Mouse (Mus musculus): ENCODE data around the gene Rasgef1a. TPM values are rescaled to one million over a fixed set of nuclear protein-coding genes. Genes with fewer than 3 reads are reported as not detected.

Rasgef1a gene
- polyA plus RNA-seq, 1 experiment from 2014 or later, result 0.12 TPM

DNA sequence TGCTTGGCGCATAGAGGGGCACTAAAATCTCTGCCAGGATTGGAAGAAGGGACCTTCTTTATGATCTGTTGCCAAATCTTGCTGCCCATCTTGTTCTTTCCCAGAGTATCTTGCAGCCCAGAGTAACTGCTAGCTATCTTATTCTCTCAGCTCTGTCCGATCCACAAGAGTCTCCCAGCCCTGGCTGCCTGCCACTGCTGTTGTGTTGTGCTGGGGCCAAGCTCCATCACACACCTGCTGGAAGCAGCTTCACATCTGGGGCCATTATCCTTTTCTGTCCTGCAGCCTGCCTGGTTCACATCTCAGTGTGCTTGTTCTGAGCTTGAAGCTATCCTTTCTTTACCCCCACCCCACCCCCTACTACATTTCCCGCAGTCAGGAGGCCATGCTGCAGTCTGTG is 65.0 kb downstream of the Rasgef1a start:
- Histone ChIP-seq H3K27ac (no peak overlapping the region), H3K4me1 (peaks cover 3% of the 10 kb centered on the region; the same call in 1 of the 2 replicates), H3K9me3 (no peaks in the 10 kb centered on the region), H3K27me3 (no peaks in the 10 kb centered on the region), H3K36me3 (no peaks in the 10 kb centered on the region), H3K4me3 (no peak overlapping the region), H3K9ac (no peak overlapping the region), H3K4me2 (replicated peaks) (no peak overlapping the region)
- no peak for ATAC-seq (ENCODE audit: insufficient number of reproducible peaks, insufficient read depth, low FRiP score, low TSS enrichment)
- 81% methylated on average over 3 of the region's 3 CpGs for WGBS

DNA sequence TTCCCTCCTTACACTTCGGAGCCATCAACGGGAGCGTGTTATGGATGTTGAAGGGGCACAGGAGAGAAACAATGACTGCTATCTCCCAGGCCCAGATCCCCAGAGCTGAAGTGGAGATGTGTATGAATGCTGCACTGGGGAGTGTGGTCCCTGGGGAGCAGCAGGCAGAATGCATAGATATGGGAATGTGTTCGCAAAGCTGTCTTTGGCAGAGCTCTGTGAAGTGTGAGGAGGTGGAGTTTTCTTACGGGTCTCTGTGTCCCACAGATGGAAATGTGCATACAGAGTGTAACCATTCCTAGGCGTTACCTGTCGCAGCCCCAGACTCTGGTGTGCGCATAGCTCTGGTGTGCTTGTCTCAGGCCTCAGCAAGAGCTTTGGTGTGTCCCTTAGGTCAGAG is 65.5 kb downstream of the Rasgef1a start:
- peaks cover 3% of the 10 kb centered on the region; the same call in 1 of the 2 replicates for H3K4me1 ChIP-seq
- no peaks in the 10 kb centered on the region for H3K27me3 ChIP-seq
- 82% methylated on average over 8 of the region's 8 CpGs for WGBS
- ATAC-seq (ENCODE audit: insufficient number of reproducible peaks, insufficient read depth, low FRiP score, low TSS enrichment), result no peak
- no peak overlapping the region for H3K9ac ChIP-seq
- H3K4me2 ChIP-seq (replicated peaks), result no peak overlapping the region
- no peak overlapping the region for H3K4me3 ChIP-seq
- H3K9me3 ChIP-seq, result no peaks in the 10 kb centered on the region
- H3K36me3 ChIP-seq, result no peaks in the 10 kb centered on the region
- no peak overlapping the region for H3K27ac ChIP-seq

DNA sequence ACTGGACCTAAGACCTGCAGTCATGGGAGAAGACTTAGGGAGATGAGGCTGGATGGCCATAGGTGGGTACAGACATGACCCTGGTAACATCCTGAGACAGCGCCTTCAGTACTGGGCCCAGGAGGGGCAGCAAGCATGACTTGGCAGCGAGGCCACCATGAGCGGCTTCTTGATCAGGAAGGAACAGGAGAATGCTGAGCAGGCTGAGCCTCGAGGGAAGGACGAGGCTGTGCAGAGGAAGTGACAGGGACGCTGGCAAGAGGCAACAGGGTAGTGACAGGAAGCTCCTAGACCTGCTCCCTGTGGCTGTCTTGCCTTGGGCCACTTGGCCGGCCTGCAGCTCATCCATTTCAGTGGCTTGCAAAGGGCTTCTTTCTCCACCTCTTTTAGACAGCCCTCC is 66.2 kb downstream of the Rasgef1a start:
- Histone ChIP-seq H3K4me2 (replicated peaks) (no peak overlapping the region), H3K27me3 (no peaks in the 10 kb centered on the region), H3K9ac (no peak overlapping the region), H3K36me3 (no peaks in the 10 kb centered on the region), H3K27ac (no peak overlapping the region), H3K9me3 (no peaks in the 10 kb centered on the region), H3K4me1 (peaks cover 3% of the 10 kb centered on the region; the same call in 1 of the 2 replicates), H3K4me3 (no peak overlapping the region)
- WGBS, result 68% methylated on average over 7 of the region's 7 CpGs
- no peak for ATAC-seq (ENCODE audit: insufficient number of reproducible peaks, insufficient read depth, low FRiP score, low TSS enrichment)

GRCm38 (mm10) chr6:118078751-118079150 is 67.5 kb downstream of the Rasgef1a start:
- Histone ChIP-seq H3K36me3 (no peaks in the 10 kb centered on the region), H3K9ac (no peak overlapping the region), H3K27ac (no peak overlapping the region), H3K4me1 (peaks cover 3% of the 10 kb centered on the region; the same call in 1 of the 2 replicates), H3K4me3 (no peak overlapping the region), H3K9me3 (no peaks in the 10 kb centered on the region), H3K4me2 (replicated peaks) (no peak overlapping the region), H3K27me3 (no peaks in the 10 kb centered on the region)
- WGBS, result 70% methylated on average over 10 of the region's 10 CpGs
- ATAC-seq (ENCODE audit: insufficient number of reproducible peaks, insufficient read depth, low FRiP score, low TSS enrichment), result no peak

GRCm38 (mm10) chr6:118079292-118079691 is 68.1 kb downstream of the Rasgef1a start:
- no peak for ATAC-seq (ENCODE audit: insufficient number of reproducible peaks, insufficient read depth, low FRiP score, low TSS enrichment)
- H3K4me2 ChIP-seq (replicated peaks), result no peak overlapping the region
- no peak overlapping the region for H3K27ac ChIP-seq
- no peaks in the 10 kb centered on the region for H3K9me3 ChIP-seq
- no peak overlapping the region for H3K4me3 ChIP-seq
- H3K27me3 ChIP-seq, result no peaks in the 10 kb centered on the region
- 64% methylated on average over 3 of the region's 3 CpGs for WGBS
- no peak overlapping the region for H3K9ac ChIP-seq
- H3K36me3 ChIP-seq, result no peaks in the 10 kb centered on the region
- H3K4me1 ChIP-seq, result peaks cover 3% of the 10 kb centered on the region; the same call in 1 of the 2 replicates

- 56% methylated on average over 10 of the region's 10 CpGs for WGBS
- H3K4me3 ChIP-seq, result no peak overlapping the region
- H3K9me3 ChIP-seq, result no peaks in the 10 kb centered on the region
- H3K4me1 ChIP-seq, result no peaks in the 10 kb centered on the region
- no peak overlapping the region for H3K4me2 ChIP-seq (replicated peaks)
- ATAC-seq (ENCODE audit: insufficient number of reproducible peaks, insufficient read depth, low FRiP score, low TSS enrichment), result no peak
- no peaks in the 10 kb centered on the region for H3K27me3 ChIP-seq
- H3K27ac ChIP-seq, result no peak overlapping the region
- no peaks in the 10 kb centered on the region for H3K36me3 ChIP-seq
- no peak overlapping the region for H3K9ac ChIP-seq
These were observed 68.7 kb downstream of the Rasgef1a start for GRCm38 (mm10) chr6:118079762-118080465.

- H3K27me3 ChIP-seq, result no peaks in the 10 kb centered on the region
- ATAC-seq (ENCODE audit: insufficient number of reproducible peaks, insufficient read depth, low FRiP score, low TSS enrichment), result no peak
- no peak overlapping the region for H3K27ac ChIP-seq
- no peaks in the 10 kb centered on the region for H3K9me3 ChIP-seq
- no peak overlapping the region for H3K4me3 ChIP-seq
- no peak overlapping the region for H3K4me2 ChIP-seq (replicated peaks)
- no peak overlapping the region for H3K9ac ChIP-seq
- H3K36me3 ChIP-seq, result no peaks in the 10 kb centered on the region
- H3K4me1 ChIP-seq, result no peaks in the 10 kb centered on the region
- WGBS, result 84% methylated on average over 4 of the region's 4 CpGs
These were observed 69.5 kb downstream of the Rasgef1a start for GRCm38 (mm10) chr6:118080711-118081110.

DNA sequence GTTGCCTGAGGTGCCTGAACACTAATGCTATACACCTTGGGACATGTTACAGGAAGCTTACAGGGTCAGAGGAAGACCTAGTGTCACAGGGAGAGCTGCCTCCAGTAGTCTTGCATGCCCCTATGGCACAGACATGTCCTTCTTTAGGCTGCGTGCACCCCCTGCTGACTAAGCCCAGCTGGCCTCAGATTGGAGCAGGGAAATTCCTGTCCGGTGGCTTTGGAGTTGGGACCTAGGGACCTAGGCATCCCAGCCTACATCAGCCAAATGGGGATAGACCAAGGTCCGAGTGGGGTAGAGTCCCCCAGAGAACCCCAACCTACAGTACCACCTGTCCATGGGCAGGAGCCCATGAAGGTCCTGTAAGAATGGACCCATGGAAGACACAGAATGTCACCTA is 71.1 kb downstream of the Rasgef1a start:
- Histone ChIP-seq H3K9ac (no peak overlapping the region), H3K27me3 (no peaks in the 10 kb centered on the region), H3K4me2 (replicated peaks) (no peak overlapping the region), H3K4me3 (no peak overlapping the region), H3K9me3 (no peaks in the 10 kb centered on the region), H3K36me3 (no peaks in the 10 kb centered on the region), H3K27ac (no peak overlapping the region), H3K4me1 (no peaks in the 10 kb centered on the region)
- no peak for ATAC-seq (ENCODE audit: insufficient number of reproducible peaks, insufficient read depth, low FRiP score, low TSS enrichment)
- 81% methylated on average over 3 of the region's 3 CpGs for WGBS

- WGBS, result 73% methylated on average over 6 of the region's 6 CpGs
- H3K4me1 ChIP-seq, result no peaks in the 10 kb centered on the region
These were observed 72.4 kb downstream of the Rasgef1a start for GRCm38 (mm10) chr6:118083608-118084007.

DNA sequence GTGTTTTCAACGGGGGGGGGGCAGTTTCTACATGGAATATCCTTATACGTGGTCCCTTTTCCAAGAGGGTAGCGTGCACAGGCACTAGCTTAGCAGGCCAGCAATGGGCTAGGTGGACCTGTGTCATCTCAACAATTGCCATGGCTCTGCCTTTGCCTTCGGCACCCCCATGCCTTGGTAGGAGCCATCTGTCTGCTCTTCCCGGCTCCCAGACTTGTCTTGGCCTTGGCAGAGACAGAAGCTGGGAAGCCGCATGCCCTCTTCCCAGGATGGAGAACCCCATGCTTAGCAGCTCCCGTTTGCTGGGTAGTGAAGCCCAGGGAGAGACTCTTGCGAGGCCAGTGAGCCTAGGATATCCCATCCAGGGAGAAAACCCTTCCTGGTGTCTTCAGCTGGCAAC is 73.4 kb downstream of the Rasgef1a start:
- Histone ChIP-seq H3K9ac (no peak overlapping the region), H3K4me2 (replicated peaks) (no peak overlapping the region), H3K9me3 (no peaks in the 10 kb centered on the region), H3K27ac (no peak overlapping the region), H3K36me3 (no peaks in the 10 kb centered on the region), H3K4me1 (no peaks in the 10 kb centered on the region), H3K27me3 (no peaks in the 10 kb centered on the region), H3K4me3 (no peak overlapping the region)
- 90% methylated on average over 8 of the region's 8 CpGs for WGBS
- ATAC-seq (ENCODE audit: insufficient number of reproducible peaks, insufficient read depth, low FRiP score, low TSS enrichment), result no peak

More at GRCm38 (mm10) chr6:118083608-118084007, 72.4 kb downstream of the Rasgef1a start:
- Histone ChIP-seq H3K4me3 (no peak overlapping the region), H3K9me3 (no peaks in the 10 kb centered on the region), H3K27me3 (no peaks in the 10 kb centered on the region), H3K27ac (no peak overlapping the region), H3K4me2 (replicated peaks) (no peak overlapping the region), H3K9ac (no peak overlapping the region), H3K36me3 (no peaks in the 10 kb centered on the region)
- no peak for ATAC-seq (ENCODE audit: insufficient number of reproducible peaks, insufficient read depth, low FRiP score, low TSS enrichment)

- Histone ChIP-seq H3K9me3 (no peaks in the 10 kb centered on the region), H3K4me1 (no peaks in the 10 kb centered on the region), H3K36me3 (no peaks in the 10 kb centered on the region), H3K4me3 (no peak overlapping the region), H3K27ac (no peak overlapping the region), H3K9ac (no peak overlapping the region), H3K4me2 (replicated peaks) (no peak overlapping the region), H3K27me3 (no peaks in the 10 kb centered on the region)
- 57% methylated on average over 8 of the region's 8 CpGs for WGBS
- ATAC-seq (ENCODE audit: insufficient number of reproducible peaks, insufficient read depth, low FRiP score, low TSS enrichment), result no peak
These were observed 76.7 kb downstream of the Rasgef1a start for GRCm38 (mm10) chr6:118087955-118088354.

- H3K9ac ChIP-seq, result no peak overlapping the region
- no peak overlapping the region for H3K27ac ChIP-seq
- H3K4me2 ChIP-seq (replicated peaks), result no peak overlapping the region
- no peak for ATAC-seq (ENCODE audit: insufficient number of reproducible peaks, insufficient read depth, low FRiP score, low TSS enrichment)
- no peaks in the 10 kb centered on the region for H3K36me3 ChIP-seq
- no peaks in the 10 kb centered on the region for H3K4me1 ChIP-seq
- WGBS, result 79% methylated on average over 17 of the region's 17 CpGs
- H3K9me3 ChIP-seq, result no peaks in the 10 kb centered on the region
- no peak overlapping the region for H3K4me3 ChIP-seq
- no peaks in the 10 kb centered on the region for H3K27me3 ChIP-seq
These were observed 77.7 kb downstream of the Rasgef1a start for GRCm38 (mm10) chr6:118088750-118089440.

All from embryonic facial prominence, embryonic 12.5 days (tissue).